Mouse (Mus musculus) left cerebral cortex, postnatal 4 days (tissue): ENCODE data around the gene Jagn1. TPM values are rescaled to one million over a fixed set of nuclear protein-coding genes. Genes with fewer than 3 reads are reported as not detected.

Experiments
- DNase-seq: peaks from one replicate; pipeline ENCODE4 v3.0.0-alpha.2; 2022
- intact Hi-C: fragments of 180-260 bp; cut with DNase I; formaldehyde crosslinking; loops from one replicate; pipeline ENCODE4 v1.15.1; 2025
- total RNA-seq, 2 experiments: library from RNA; stranded (reverse); gene quantifications; 2 replicates each; pipeline ENCODE4 v1.2.3; 2021

Jagn1 gene
- total RNA-seq, 2 experiments from 2014 or later, result 39.1 to 44.9 TPM

GRCm38 (mm10) chr6:113433661-113434060 is 8.7 kb upstream of the Jagn1 start:
- intact Hi-C loops, result no loop called here
- DNase-seq, result no peak

GRCm38 (mm10) chr6:113434691-113435090 is 7.7 kb upstream of the Jagn1 start:
- no peak for DNase-seq
- intact Hi-C loops, result no loop called here

GRCm38 (mm10) chr6:113435664-113436205 is 6.6 kb upstream of the Jagn1 start, which contains the start of gene Cidec:
Gene Cidec, minus strand, starts transcription at chr6:113435760.
- intact Hi-C loops, result no loop called here
- DNase-seq, result no peak

- intact Hi-C loops, result no loop called here
- DNase-seq, result no peak
Observed at GRCm38 (mm10) chr6:113437135-113437534, 5.2 kb upstream of the Jagn1 start.

- DNase-seq, result no peak
- intact Hi-C loops, result no loop called here
Observed at GRCm38 (mm10) chr6:113438721-113439430, 3.5 kb upstream of the Jagn1 start.

GRCm38 (mm10) chr6:113440686-113441085 is 1.7 kb upstream of the Jagn1 start:
- DNase-seq, result no peak
- intact Hi-C loops, result no loop called here

GRCm38 (mm10) chr6:113441147-113441680 is 1.2 kb upstream of the Jagn1 start:
- peak; percentile 81 for DNase-seq
- intact Hi-C loops, result no loop called here

- no peak for DNase-seq
- intact Hi-C loops, result no loop called here
Observed at GRCm38 (mm10) chr6:113442087-113442441, 305 bp upstream of the Jagn1 start.

- intact Hi-C loops, result no loop called here
- DNase-seq, result no peak
Observed at GRCm38 (mm10) chr6:113443091-113443490, 722 bp downstream of the Jagn1 start.

- intact Hi-C loops, result no loop called here
Observed at GRCm38 (mm10) chr6:113444207-113444965, 2.0 kb downstream of the Jagn1 start.

GRCm38 (mm10) chr6:113447639-113448038 is 5.3 kb downstream of the Jagn1 start:
- intact Hi-C loops, result no loop called here
- peak; percentile 67 for DNase-seq

More at GRCm38 (mm10) chr6:113444207-113444965, 2.0 kb downstream of the Jagn1 start:
- DNase-seq, result no peak

- intact Hi-C loops, result no loop called here
- DNase-seq, result peak; percentile 63
Observed at GRCm38 (mm10) chr6:113451839-113452238, 9.5 kb downstream of the Jagn1 start.

GRCm38 (mm10) chr6:113455007-113455406 is 12.6 kb downstream of the Jagn1 start:
- DNase-seq, result no peak
- intact Hi-C loops, result no loop called here

GRCm38 (mm10) chr6:113457952-113458534 is 15.7 kb downstream of the Jagn1 start, which contains the start of gene Il17re:
Gene Il17re, plus strand, starts transcription at chr6:113458484.
- intact Hi-C loops, result no loop called here
- DNase-seq, result no peak

GRCm38 (mm10) chr6:113458635-113459034 is 16.3 kb downstream of the Jagn1 start:
- DNase-seq, result no peak
- intact Hi-C loops, result no loop called here

- no peak for DNase-seq
- intact Hi-C loops, result no loop called here
Observed at GRCm38 (mm10) chr6:113464040-113464439, 21.7 kb downstream of the Jagn1 start.

GRCm38 (mm10) chr6:113465602-113466001 is 23.2 kb downstream of the Jagn1 start:
- DNase-seq, result peak; percentile 76
- intact Hi-C loops, result no loop called here

GRCm38 (mm10) chr6:113468512-113468911 is 26.1 kb downstream of the Jagn1 start:
- DNase-seq, result no peak
- intact Hi-C loops, result no loop called here

- intact Hi-C loops, result no loop called here
- DNase-seq, result peak; percentile 69
Observed at GRCm38 (mm10) chr6:113469021-113469420, 26.7 kb downstream of the Jagn1 start.

GRCm38 (mm10) chr6:113469432-113469831 is 27.1 kb downstream of the Jagn1 start:
- intact Hi-C loops, result no loop called here
- peak; percentile 80 for DNase-seq

GRCm38 (mm10) chr6:113471297-113471936 is 29.0 kb downstream of the Jagn1 start, which contains the start of gene Il17rc:
Gene Il17rc, plus strand, starts transcription at chr6:113471427.
- DNase-seq, result no peak
- intact Hi-C loops, result no loop called here
